In the genomic region with DNA sequence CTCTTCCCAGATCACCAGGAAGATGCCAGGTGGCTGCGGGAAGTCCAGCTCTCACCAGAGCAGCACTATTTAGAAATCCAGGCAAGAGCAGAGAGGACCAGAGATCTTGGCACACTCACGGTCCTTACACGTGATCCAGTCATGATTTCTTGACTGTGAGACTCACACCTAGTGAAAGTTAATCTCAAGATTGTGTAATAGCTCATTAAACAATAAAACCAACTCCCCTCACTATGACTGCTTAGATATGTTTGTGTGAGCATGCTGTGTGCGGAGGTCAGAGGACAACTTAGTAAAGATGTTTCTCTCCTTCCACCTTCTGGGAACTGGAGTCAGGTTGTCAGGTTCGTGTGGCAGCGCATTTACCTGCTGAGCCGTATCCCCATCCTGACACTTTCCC, we compare ENCODE assay signal across 17 mouse cellular contexts.
"Had no signal": no experiment of that assay in that cellular context is flagged by ENCODE, and none has a peak within 500 bp of the region (broad histone marks: within the 10 kb centered on the region; RNA-seq: fewer than 3 reads in every experiment).

No protein-coding gene starts in this region.

- H3K4me1 ChIP-seq: kidney, embryonic 15.5 days; liver, embryonic 15.5 days; lung, embryonic 15.5 days; neural tube, embryonic 12.5 days had no signal

- ATAC-seq: midbrain, embryonic 13.5 days had no signal

- H3K4me3 ChIP-seq: kidney, embryonic 15.5 days; left cerebral cortex, adult 2 months; liver, embryonic 15.5 days; lung, embryonic 15.5 days; midbrain, embryonic 10.5 days; midbrain, embryonic 13.5 days; neural tube, embryonic 12.5 days; neural tube, embryonic 15.5 days had no signal

- H3K27ac ChIP-seq: kidney, embryonic 15.5 days; liver, embryonic 15.5 days; lung, embryonic 15.5 days; midbrain, embryonic 10.5 days; midbrain, embryonic 13.5 days; neural tube, embryonic 12.5 days; neural tube, embryonic 15.5 days had no signal

- H3K4me2 ChIP-seq: kidney, embryonic 15.5 days; liver, embryonic 11.5 days; liver, embryonic 15.5 days; lung, embryonic 15.5 days; midbrain, embryonic 13.5 days; neural tube, embryonic 12.5 days; neural tube, embryonic 15.5 days had no signal

- H3K27me3 ChIP-seq: kidney, embryonic 15.5 days; lung, embryonic 15.5 days; midbrain, embryonic 13.5 days; neural tube, embryonic 12.5 days; neural tube, embryonic 15.5 days had no signal

- H3K36me3 ChIP-seq: kidney, embryonic 15.5 days; liver, embryonic 15.5 days; lung, embryonic 15.5 days; midbrain, embryonic 10.5 days had no signal

- H3K9ac ChIP-seq: kidney, embryonic 15.5 days; liver, embryonic 15.5 days; lung, embryonic 15.5 days; midbrain, embryonic 13.5 days; neural tube, embryonic 12.5 days; neural tube, embryonic 15.5 days had no signal

- H3K9me3 ChIP-seq: kidney, embryonic 15.5 days; liver, embryonic 15.5 days; lung, embryonic 15.5 days; megakaryocyte, embryonic 14.5 days; midbrain, embryonic 10.5 days; midbrain, embryonic 13.5 days; neural tube, embryonic 12.5 days; neural tube, embryonic 15.5 days had no signal

- DNase-seq: kidney, adult 11 months; layer of hippocampus, adult 9-11 months; right cerebral cortex, adult 18-20 months; right cerebral cortex, postnatal 14 days; spleen, adult 18-20 months; thymus, adult 18-20 months; thymus, postnatal 36 days had no signal
